Comparison of ENCODE assay signal across 17 mouse cellular contexts in the genomic region with DNA sequence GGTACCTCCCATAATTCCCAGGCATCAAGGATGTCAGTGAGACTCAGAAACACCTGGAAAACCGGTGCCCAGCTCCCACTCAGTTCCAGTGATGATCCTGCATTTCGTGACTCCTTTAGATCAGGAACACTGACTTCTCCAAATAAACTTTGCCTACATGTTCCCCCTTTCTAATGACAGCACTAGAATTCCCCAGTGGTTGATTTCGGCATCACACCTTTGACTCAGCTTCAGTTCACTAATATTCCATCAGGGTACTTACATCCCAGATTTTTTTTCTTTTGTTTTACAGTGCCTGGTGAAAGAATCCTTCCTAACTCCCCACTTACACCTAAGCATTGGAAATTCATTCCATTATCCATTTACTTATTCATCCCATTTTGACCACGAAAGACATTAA. TPM values are rescaled to one million over a fixed set of nuclear protein-coding genes. Genes with fewer than 3 reads are reported as not detected.
A peak's percentile ranks its signal among the peaks of the same experiment; 100 is the strongest.
DNase-seq lines count a peak whose midpoint lies in the region; ATAC-seq and TF ChIP-seq lines count a peak whose summit lies in the region.
"Had no signal": no experiment of that assay in that cellular context is flagged by ENCODE, and none has a peak within 500 bp of the region (broad histone marks: within the 10 kb centered on the region; RNA-seq: fewer than 3 reads in every experiment).

No protein-coding gene starts in this region.

- no peak overlapping the region for H3K4me3 ChIP-seq in forebrain, postnatal 0 days (ENCODE audit: low read depth, low read length)
- no peak overlapping the region for H3K4me3 ChIP-seq in forebrain, embryonic 11.5 days (ENCODE audit: low read depth, low read length)
- H3K4me3 ChIP-seq in left cerebral cortex, adult 2 months = no peak overlapping the region
- H3K4me3 ChIP-seq: embryonic facial prominence, embryonic 10.5 days; forebrain, embryonic 12.5 days; neural tube, embryonic 12.5 days had no signal

- TF ChIP-seq CTCF in forebrain, postnatal 0 days (IDR thresholded peaks at IDR 0.05; ENCODE audit: low read depth) = peak; percentile 35; the same call in 1 of the 2 replicates
- peak; percentile 47 for TF ChIP-seq CTCF in left cerebral cortex, adult 2 months (IDR thresholded peaks at IDR 0.05)

- ATAC-seq in forebrain, postnatal 0 days = no peak
- no peak for ATAC-seq in forebrain, embryonic 11.5 days (replicated peaks; ENCODE audit: low FRiP score)
- no peak for ATAC-seq in megakaryocyte, adult 5-6 weeks (ENCODE audit: poor library complexity, severe bottlenecking)
- no peak for ATAC-seq in megakaryocyte progenitor cell, adult 5-6 weeks (replicated peaks; ENCODE audit: poor library complexity)
- ATAC-seq: inflammation-experienced regulatory T-cells, adult 6 months had no signal

- no peaks in the 10 kb centered on the region for H3K9me3 ChIP-seq in forebrain, postnatal 0 days (ENCODE audit: low read length)
- H3K9me3 ChIP-seq in forebrain, embryonic 11.5 days (ENCODE audit: control insufficient read depth, low read length) = no peaks in the 10 kb centered on the region
- H3K9me3 ChIP-seq: embryonic facial prominence, embryonic 10.5 days; forebrain, embryonic 12.5 days; neural tube, embryonic 12.5 days had no signal

- H3K36me3 ChIP-seq in forebrain, postnatal 0 days (ENCODE audit: insufficient read depth) = no peaks in the 10 kb centered on the region
- H3K36me3 ChIP-seq in forebrain, embryonic 11.5 days (ENCODE audit: control insufficient read depth, insufficient read depth, low read length) = no peaks in the 10 kb centered on the region
- H3K36me3 ChIP-seq: neural tube, embryonic 12.5 days had no signal

- no peak overlapping the region for H3K4me2 ChIP-seq in forebrain, postnatal 0 days (ENCODE audit: low read depth)
- H3K4me2 ChIP-seq in forebrain, embryonic 11.5 days (ENCODE audit: low read depth, low read length, severe bottlenecking) = no peak overlapping the region
- H3K4me2 ChIP-seq: forebrain, embryonic 12.5 days; neural tube, embryonic 12.5 days had no signal

- DNase-seq in forebrain, postnatal 0 days = no peak
- DNase-seq in forebrain, embryonic 11.5 days (ENCODE audit: low spot score) = no peak
- no peak for DNase-seq in left cerebral cortex, adult 2 months (ENCODE audit: extremely low spot score in 1 of 2, low spot score in 2 of 2)
- DNase-seq in left cerebral cortex, postnatal 4 days = no peak
- DNase-seq in 3T3-L1 (ENCODE audit: low read depth, low spot score) = peak; percentile 81
- DNase-seq in R1 (ENCODE audit: low read depth, low spot score) = peak; percentile 28
- DNase-seq: gastrocnemius, postnatal 10 days; kidney, adult 8-10 months; thymus, postnatal 36 days had no signal

- no peak overlapping the region for H3K9ac ChIP-seq in forebrain, postnatal 0 days
- H3K9ac ChIP-seq in forebrain, embryonic 11.5 days (ENCODE audit: low read length) = no peak overlapping the region
- H3K9ac ChIP-seq: forebrain, embryonic 12.5 days; liver, embryonic 14.5 days; neural tube, embryonic 12.5 days had no signal

- no peaks in the 10 kb centered on the region for H3K27me3 ChIP-seq in forebrain, postnatal 0 days (ENCODE audit: insufficient read depth, low read length)
- H3K27me3 ChIP-seq in forebrain, embryonic 11.5 days (ENCODE audit: control insufficient read depth, insufficient read depth, low read length) = no peaks in the 10 kb centered on the region
- H3K27me3 ChIP-seq: forebrain, embryonic 12.5 days; neural tube, embryonic 12.5 days had no signal

- intact Hi-C loops in left cerebral cortex, adult 2 months (cut with DNase I) = no loop called here
- intact Hi-C loops in left cerebral cortex, postnatal 4 days (cut with DNase I) = no loop called here

- H3K27ac ChIP-seq in forebrain, postnatal 0 days (ENCODE audit: low read depth, low read length) = no peak overlapping the region
- no peak overlapping the region for H3K27ac ChIP-seq in forebrain, embryonic 11.5 days (ENCODE audit: low read depth, low read length)
- H3K27ac ChIP-seq in left cerebral cortex, adult 2 months = peak overlapping the region; percentile 70
- H3K27ac ChIP-seq: embryonic facial prominence, embryonic 10.5 days; forebrain, embryonic 12.5 days; liver, embryonic 14.5 days; neural tube, embryonic 12.5 days had no signal

- H3K4me1 ChIP-seq in forebrain, postnatal 0 days (ENCODE audit: insufficient read depth) = peaks cover 12% of the 10 kb centered on the region; the same call in 1 of the 2 replicates
- peaks cover 6% of the 10 kb centered on the region for H3K4me1 ChIP-seq in forebrain, embryonic 11.5 days (replicated peaks; ENCODE audit: control insufficient read depth, insufficient read depth, low read length)

- 81% methylated on average over 4 of the region's 4 CpGs for WGBS in forebrain, postnatal 0 days
- WGBS in forebrain, embryonic 11.5 days = 86% methylated on average over 4 of the region's 4 CpGs

RNA-seq across cellular contexts. Expression of a gene that starts 15.5 kb away (rescaled TPM):
- total RNA-seq in forebrain, postnatal 0 days (2014; rRNA removed) = 598 and 696 TPM in 2 replicates
- polyA plus RNA-seq in forebrain, postnatal 0 days (2015; fragmentation: Nextera tagmentation; extraction: Ambion mirVana) = 916 and 1,048 TPM in 2 replicates
- polyA plus RNA-seq in forebrain, embryonic 11.5 days (2014; fragmentation: Nextera tagmentation; extraction: Ambion mirVana) = 188 and 192 TPM in 2 replicates
- 100 to 1,000 TPM; 358 to 392 TPM for total RNA-seq in left cerebral cortex, adult 2 months (2021)
- 100 to 1,000 TPM; 614 to 699 TPM for total RNA-seq in left cerebral cortex, postnatal 4 days (2021)
- total RNA-seq in megakaryocyte, adult 5-6 weeks (2015) = not detected in 2 replicates
- not detected in 2 replicates for total RNA-seq in megakaryocyte, adult 5-6 weeks (2017)
- total RNA-seq in megakaryocyte progenitor cell, adult 5-6 weeks (2015) = not detected in 2 replicates
- total RNA-seq in megakaryocyte progenitor cell, adult 5-6 weeks (2017) = 0.17 and 0.42 TPM in 2 replicates
- total RNA-seq: monocyte, adult 5-6 weeks had no signal

Comparison
In these comparisons a context has a peak if more than half of its experiments do, and no peak if none do; other contexts are left out.
1. DNase-seq: peak in 3T3-L1 (single experiment) and R1 (single experiment); none in forebrain, postnatal 0 days (single experiment), forebrain, embryonic 11.5 days (single experiment), left cerebral cortex, adult 2 months (0 of 2) and left cerebral cortex, postnatal 4 days (single experiment).
2. RNA of a gene that starts 15.5 kb away (total RNA-seq): 614 to 699 TPM in left cerebral cortex, postnatal 4 days, 598 to 696 TPM in forebrain, postnatal 0 days and 358 to 392 TPM in left cerebral cortex, adult 2 months; 0.17 to 0.42 TPM in megakaryocyte progenitor cell, adult 5-6 weeks and not detected in megakaryocyte, adult 5-6 weeks; every median in the first group is over 100 times any median in the second.